ENCODE assay signal across 9 mouse cellular contexts in genomic region chr13:112799721-112800241, GRCm38 (mm10). TPM values are rescaled to one million over a fixed set of nuclear protein-coding genes. Genes with fewer than 3 reads are reported as not detected.
DNase-seq lines count a peak whose midpoint lies in the region; ATAC-seq lines count a peak whose summit lies in the region.
"Had no signal": no experiment of that assay in that cellular context is flagged by ENCODE, and none has a peak within 500 bp of the region (broad histone marks: within the 10 kb centered on the region; RNA-seq: fewer than 3 reads in every experiment).

No protein-coding gene starts in this region.

- H3K9ac ChIP-seq in heart, embryonic 14.5 days (ENCODE audit: low read length), result no peak overlapping the region
- H3K9ac ChIP-seq in midbrain, embryonic 12.5 days (replicated peaks), result no peak overlapping the region

- no peak for ATAC-seq in heart, embryonic 14.5 days (ENCODE audit: insufficient number of reproducible peaks, insufficient read depth, low FRiP score, low read depth)
- ATAC-seq in activated CD4-positive, CD25-positive, alpha-beta regulatory T cell, adult 4 months, result peak; percentile 63
- no peak for ATAC-seq in midbrain, embryonic 12.5 days (ENCODE audit: low FRiP score, low read depth)

- H3K4me3 ChIP-seq in heart, embryonic 14.5 days (ENCODE audit: control insufficient read depth in 1 of 2, insufficient read depth in 1 of 2, low read depth in 1 of 2, low read length in 2 of 2), result peak overlapping the region in 1 of 2 experiments; percentile 78; a peak in 1 of 4 replicates
- no peak overlapping the region for H3K4me3 ChIP-seq in midbrain, embryonic 12.5 days

- DNase-seq in heart, postnatal 14 days, result no peak
- peak; percentile 12 for DNase-seq in CD4-positive, CD25-positive, alpha-beta regulatory T cell, adult 2 months (ENCODE audit: low read depth, low spot score)
- no peak for DNase-seq in layer of hippocampus, adult 8-10 months (ENCODE audit: low spot score in 2 of 2)
- no peak for DNase-seq in right cerebral cortex, postnatal 10 days (ENCODE audit: low spot score in 2 of 2)
- DNase-seq in right cerebral cortex, postnatal 4 days, result no peak

- H3K27ac ChIP-seq in heart, embryonic 14.5 days (replicated peaks in 1 of 2; ENCODE audit: control insufficient read depth in 1 of 2, insufficient read depth in 1 of 2, low read depth in 2 of 2, low read length in 2 of 2), result 0 out of 4 replicates have a peak overlapping the region, but pooled peaks of 1 of the 2 experiments have one; percentile 94
- H3K27ac ChIP-seq in midbrain, embryonic 12.5 days (replicated peaks), result peak overlapping the region; percentile 73; the same call in 1 of the 2 replicates

- peaks cover 6 to 13% of the 10 kb centered on the region in 2 experiments for H3K4me1 ChIP-seq in heart, embryonic 14.5 days (ENCODE audit: control insufficient read depth in 2 of 2, insufficient read depth in 2 of 2, low read length in 2 of 2)
- peaks cover 9% of the 10 kb centered on the region; the same call in 1 of the 2 replicates for H3K4me1 ChIP-seq in midbrain, embryonic 12.5 days

- H3K4me2 ChIP-seq in heart, embryonic 14.5 days (ENCODE audit: low read length), result peak overlapping the region; percentile 88; the same call in 1 of the 2 replicates
- no peak overlapping the region for H3K4me2 ChIP-seq in midbrain, embryonic 12.5 days (replicated peaks)

- H3K36me3 ChIP-seq in heart, embryonic 14.5 days (ENCODE audit: control insufficient read depth, insufficient read depth, low read length), result no peaks in the 10 kb centered on the region
- H3K36me3 ChIP-seq in midbrain, embryonic 12.5 days, result no peaks in the 10 kb centered on the region

- WGBS in heart, embryonic 14.5 days, result 79% methylated on average over 8 of the region's 8 CpGs
- 69% methylated on average over 8 of the region's 8 CpGs for WGBS in midbrain, embryonic 12.5 days

- intact Hi-C loops in heart, postnatal 14 days (cut with DNase I), result loop anchor here (5.0 to 10.0 kb wide), 3 partner anchors 47 to 128 kb away; partner anchors contain the start of genes Dhx29 and Mtrex

- H3K9me3 ChIP-seq in heart, embryonic 14.5 days (ENCODE audit: control insufficient read depth, low read length), result no peaks in the 10 kb centered on the region
- no peaks in the 10 kb centered on the region for H3K9me3 ChIP-seq in midbrain, embryonic 12.5 days
- H3K9me3 ChIP-seq: megakaryocyte, embryonic 14.5 days had no signal

- H3K27me3 ChIP-seq in heart, embryonic 14.5 days (ENCODE audit: control insufficient read depth, insufficient read depth, low read length), result no peaks in the 10 kb centered on the region
- no peaks in the 10 kb centered on the region for H3K27me3 ChIP-seq in midbrain, embryonic 12.5 days

RNA-seq across cellular contexts. Expression of gene Plpp1, which starts 0.8 kb away (rescaled TPM):
- polyA plus RNA-seq in heart, embryonic 14.5 days (2014; fragmentation: Nextera tagmentation; extraction: Ambion mirVana), result 45.2 and 56.6 TPM in 2 replicates
- 10 to 100 TPM; 72.5 to 75.2 TPM for total RNA-seq in heart, postnatal 14 days (2021)
- polyA plus RNA-seq in activated CD4-positive, CD25-positive, alpha-beta regulatory T cell, adult 4 months (2017; shearing (Covaris generic)), result 1 to 10 TPM; 1.6 to 1.8 TPM
- 22.3 and 24.7 TPM in 2 replicates for polyA plus RNA-seq in midbrain, embryonic 12.5 days (2016; fragmentation: Nextera tagmentation; extraction: Ambion mirVana)
- total RNA-seq in layer of hippocampus, adult 8-10 months (2022), result 10 to 100 TPM; 26.0 to 29.0 (median 28.6) TPM
